Mouse (Mus musculus) liver, postnatal 0 days (tissue): Measurements from ENCODE around the gene Epo. TPM values are rescaled to one million over a fixed set of nuclear protein-coding genes. Genes with fewer than 3 reads are reported as not detected.

Source experiments
- ATAC-seq: fragments of 200-750 bp; cut with Nextera tagmentation; 2 replicates; pipeline ENCODE4 v1.8.0; 2017; ENCODE audit warnings: mild to moderate bottlenecking, moderate library complexity
- DNase-seq: peaks from one replicate; pipeline ENCODE4 v3.0.0-alpha.2; 2016
- H3K27ac ChIP-seq: fragments of 300-500 bp; sonication (generic); 2 replicates; pipeline ENCODE4 v1.5.1; 2014; ENCODE audit warnings: antibody characterized with exemption, moderate library complexity, mild to moderate bottlenecking, low read depth
- H3K27me3 ChIP-seq: fragments of 300-500 bp; sonication (generic); 2 replicates; pipeline ENCODE4 v1.6.1; 2014; ENCODE audit warnings: low read length, control low read depth, mixed read lengths; ENCODE audit not compliant: insufficient read depth
- H3K36me3 ChIP-seq: fragments of 300-500 bp; sonication (generic); replicated peaks from 2 replicates; pipeline ENCODE4 v1.6.1; 2014; ENCODE audit warnings: mild to moderate bottlenecking, control low read depth, low read length, moderate library complexity, mixed read lengths; ENCODE audit not compliant: insufficient read depth
- H3K4me1 ChIP-seq: fragments of 300-500 bp; sonication (generic); 2 replicates; pipeline ENCODE4 v1.6.1; 2014; ENCODE audit warnings: antibody characterized with exemption, mild to moderate bottlenecking, control low read depth; ENCODE audit not compliant: insufficient read depth
- H3K4me2 ChIP-seq: fragments of 300-500 bp; sonication (generic); 2 replicates; pipeline ENCODE4 v1.6.1; 2014; ENCODE audit warnings: low read depth, mild to moderate bottlenecking, low read length, moderate library complexity, mixed read lengths
- H3K4me3 ChIP-seq: fragments of 300-500 bp; sonication (generic); 2 replicates; pipeline ENCODE4 v1.5.1; 2014; ENCODE audit warnings: low read depth, low read length
- H3K9ac ChIP-seq: fragments of 300-500 bp; sonication (generic); replicated peaks from 2 replicates; pipeline ENCODE4 v1.6.1; 2014; ENCODE audit warnings: mild to moderate bottlenecking, moderate library complexity
- H3K9me3 ChIP-seq: fragments of 300-500 bp; sonication (generic); 2 replicates; pipeline ENCODE4 v1.6.1; 2016; ENCODE audit warnings: mild to moderate bottlenecking, control low read depth, low read length, mixed read lengths
- CTCF ChIP-seq: sonication (generic); IDR thresholded peaks from 2 replicates; pipeline ENCODE4 v1.5.1; 2016; ENCODE audit warnings: antibody characterized with exemption, low read depth
- EP300 ChIP-seq: IDR thresholded peaks from 2 replicates; pipeline ENCODE4 v1.6.1; 2016; ENCODE audit warnings: antibody characterized with exemption, low read depth, mild to moderate bottlenecking
- WGBS: fragments of 180-500 bp; shearing (Covaris S2); extraction: QIAGEN DNeasy Blood & Tissue Kit; methylation state at CpG from one replicate; pipeline ENCODE4 v1.1.7; 2014; ENCODE audit not compliant: insufficient replicate concordance; 5-methylcytosine and 5-hydroxymethylcytosine counted together
- polyA plus RNA-seq: library from polyadenylated mRNA; unstranded; fragments of >200 nt; fragmentation: Nextera tagmentation; extraction: Ambion mirVana; gene quantifications from 2 replicates; pipeline ENCODE4 v1.2.1, GENCODE M21; 2015

Epo gene
- polyA plus RNA-seq, 1 experiment from 2014 or later, result 0.26 TPM

GRCm38 (mm10) chr5:137472252-137472904 lies 60.7 kb downstream of the Epo start:
- H3K27ac ChIP-seq, result no peak overlapping the region
- H3K9ac ChIP-seq, result no peak overlapping the region
- TF ChIP-seq CTCF, result no peak
- TF ChIP-seq EP300, result no peak
- H3K9me3 ChIP-seq, result no peaks in the 10 kb centered on the region
- WGBS, result 51% methylated on average over 5 of the region's 5 CpGs
- no peaks in the 10 kb centered on the region for H3K4me1 ChIP-seq
- DNase-seq (no peak), ATAC-seq (no peak)
- H3K4me2 ChIP-seq, result no peak overlapping the region
- no peak overlapping the region for H3K4me3 ChIP-seq
- H3K36me3 ChIP-seq, result no peaks in the 10 kb centered on the region
- H3K27me3 ChIP-seq, result no peaks in the 10 kb centered on the region

- H3K4me1 ChIP-seq, result no peaks in the 10 kb centered on the region
- TF ChIP-seq CTCF, result no peak
- TF ChIP-seq EP300, result no peak
- no peaks in the 10 kb centered on the region for H3K36me3 ChIP-seq
- no peak for DNase-seq
- H3K4me2 ChIP-seq, result no peak overlapping the region
- no peak overlapping the region for H3K9ac ChIP-seq
- WGBS, result 86% methylated on average over 6 of the region's 6 CpGs
- no peak for ATAC-seq
- H3K4me3 ChIP-seq, result no peak overlapping the region
- no peaks in the 10 kb centered on the region for H3K27me3 ChIP-seq
- H3K27ac ChIP-seq, result no peak overlapping the region
- no peaks in the 10 kb centered on the region for H3K9me3 ChIP-seq
Observed at GRCm38 (mm10) chr5:137466946-137467345, 66.1 kb downstream of the Epo start.

- H3K9ac ChIP-seq, result no peak overlapping the region
- H3K27me3 ChIP-seq, result no peaks in the 10 kb centered on the region
- TF ChIP-seq CTCF, result peak; percentile 26
- TF ChIP-seq EP300, result no peak
- no peaks in the 10 kb centered on the region for H3K9me3 ChIP-seq
- DNase-seq (no peak), ATAC-seq (no peak)
- H3K27ac ChIP-seq, result no peak overlapping the region
- H3K4me2 ChIP-seq, result no peak overlapping the region
- no peak overlapping the region for H3K4me3 ChIP-seq
- H3K4me1 ChIP-seq, result no peaks in the 10 kb centered on the region
- WGBS, result 53% methylated on average over 3 of the region's 3 CpGs
- H3K36me3 ChIP-seq, result no peaks in the 10 kb centered on the region
Observed at GRCm38 (mm10) chr5:137465049-137465448, 68.0 kb downstream of the Epo start.

- H3K27ac ChIP-seq, result no peak overlapping the region
- H3K27me3 ChIP-seq, result no peaks in the 10 kb centered on the region
- no peaks in the 10 kb centered on the region for H3K9me3 ChIP-seq
- no peak overlapping the region for H3K9ac ChIP-seq
- 0 out of 2 replicates have a peak, but pooled peaks cover 4% of the 10 kb centered on the region for H3K4me1 ChIP-seq
- DNase-seq (peak; percentile 32), ATAC-seq (peak; percentile 89)
- 37% methylated on average over 7 of the region's 7 CpGs for WGBS
- H3K4me3 ChIP-seq, result no peak overlapping the region
- no peaks in the 10 kb centered on the region for H3K36me3 ChIP-seq
- TF ChIP-seq EP300 (no peak), CTCF (peak; percentile 49)
- H3K4me2 ChIP-seq, result no peak overlapping the region
Observed at GRCm38 (mm10) chr5:137455866-137456591, 77.0 kb downstream of the Epo start.

- Histone ChIP-seq H3K4me3 (no peak overlapping the region), H3K4me1 (0 out of 2 replicates have a peak, but pooled peaks cover 4% of the 10 kb centered on the region), H3K36me3 (no peaks in the 10 kb centered on the region), H3K27me3 (no peaks in the 10 kb centered on the region), H3K4me2 (no peak overlapping the region), H3K9me3 (no peaks in the 10 kb centered on the region), H3K9ac (no peak overlapping the region), H3K27ac (no peak overlapping the region)
- 51% methylated on average over 6 of the region's 6 CpGs for WGBS
- DNase-seq (no peak), ATAC-seq (no peak)
- no peak for TF ChIP-seq EP300
- no peak for TF ChIP-seq CTCF
Observed at GRCm38 (mm10) chr5:137455206-137455605, 77.8 kb downstream of the Epo start.

GRCm38 (mm10) chr5:137445536-137445935 lies 87.5 kb downstream of the Epo start:
- Histone ChIP-seq H3K4me3 (no peak overlapping the region), H3K27me3 (no peaks in the 10 kb centered on the region), H3K27ac (no peak overlapping the region), H3K36me3 (no peaks in the 10 kb centered on the region), H3K9me3 (no peaks in the 10 kb centered on the region), H3K4me1 (no peaks in the 10 kb centered on the region), H3K9ac (no peak overlapping the region), H3K4me2 (no peak overlapping the region)
- no peak for DNase-seq
- ATAC-seq, result no peak
- TF ChIP-seq EP300, result no peak
- TF ChIP-seq CTCF, result no peak
